Mouse (Mus musculus): ENCODE measurements around the gene Slit1. TPM values are rescaled to one million over a fixed set of nuclear protein-coding genes. Genes with fewer than 3 reads are reported as not detected.

The Slit1 gene
- polyA plus RNA-seq, 1 experiment = 0.34 TPM

DNA sequence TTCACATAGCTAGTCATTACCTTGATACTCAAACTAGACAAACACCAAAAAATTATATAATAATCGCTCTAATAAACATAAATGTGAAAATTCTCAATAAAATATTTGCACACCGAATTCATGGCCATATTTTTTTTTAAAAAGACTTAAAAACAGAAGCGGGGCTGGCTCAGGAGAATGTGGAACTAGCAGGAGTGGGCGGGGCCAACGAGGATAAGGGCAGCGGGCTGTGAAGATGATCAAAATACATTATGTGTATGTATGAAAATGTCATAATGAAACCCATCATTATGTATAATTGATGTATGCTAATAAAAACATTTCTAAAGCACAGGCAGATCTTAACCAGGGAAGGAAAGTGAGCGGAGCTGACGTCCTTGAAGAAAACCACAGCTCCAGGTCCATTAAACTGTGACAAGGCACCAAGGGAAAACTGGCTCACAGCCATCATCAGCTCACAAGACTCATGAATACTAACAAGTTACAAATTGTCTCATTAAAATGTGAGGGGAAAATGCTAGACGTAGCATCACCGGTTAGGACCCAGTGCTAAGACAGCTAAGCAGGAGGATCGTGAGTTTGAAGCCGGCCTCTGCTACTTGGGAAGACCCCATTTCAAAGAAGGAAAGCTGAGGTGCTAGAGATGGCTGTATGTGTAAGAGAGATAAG, 33.8 kb downstream of the Slit1 start:
- Histone ChIP-seq H3K4me3 (replicated peaks) (no peak overlapping the region), H3K9me3 (no peaks in the 10 kb centered on the region), H3K4me1 (peaks cover 3% of the 10 kb centered on the region; the same call in 1 of the 2 replicates), H3K36me3 (replicated peaks; ENCODE audit: low read length) (no peaks in the 10 kb centered on the region), H3K27me3 (replicated peaks) (peaks cover 66% of the 10 kb centered on the region)
- TF ChIP-seq GATA1 (IDR thresholded peaks at IDR 0.05; ENCODE audit: borderline replicate concordance, low read length) = no peak
- no peak for TF ChIP-seq FLI1 (IDR thresholded peaks at IDR 0.05; ENCODE audit: low read length)

DNA sequence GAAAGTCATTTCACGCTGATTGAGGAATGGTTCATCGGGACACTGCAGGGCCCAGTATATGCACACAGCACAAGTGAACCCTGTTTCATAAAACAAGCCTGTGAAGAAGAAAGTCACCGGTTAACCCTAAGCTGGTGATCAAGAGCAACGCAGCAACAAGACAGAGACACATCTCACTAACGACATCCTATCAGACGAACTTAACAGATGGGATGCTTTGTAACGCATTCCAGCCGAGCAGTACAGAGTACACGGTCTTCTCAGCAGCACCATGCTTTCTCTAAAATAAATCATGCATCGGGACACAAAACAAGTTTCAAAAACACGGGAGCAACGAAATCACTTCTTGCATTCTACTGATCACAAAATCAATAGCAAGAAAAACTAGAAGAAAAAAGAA, 35.6 kb downstream of the Slit1 start:
- TF ChIP-seq GATA1 (IDR thresholded peaks at IDR 0.05; ENCODE audit: borderline replicate concordance, low read length) (no peak), FLI1 (IDR thresholded peaks at IDR 0.05; ENCODE audit: low read length) (no peak)
- no peaks in the 10 kb centered on the region for H3K9me3 ChIP-seq
- no peak overlapping the region for H3K4me3 ChIP-seq (replicated peaks)
- H3K4me1 ChIP-seq = peaks cover 3% of the 10 kb centered on the region; the same call in 1 of the 2 replicates
- peaks cover 65% of the 10 kb centered on the region for H3K27me3 ChIP-seq (replicated peaks)
- no peaks in the 10 kb centered on the region for H3K36me3 ChIP-seq (replicated peaks; ENCODE audit: low read length)

DNA sequence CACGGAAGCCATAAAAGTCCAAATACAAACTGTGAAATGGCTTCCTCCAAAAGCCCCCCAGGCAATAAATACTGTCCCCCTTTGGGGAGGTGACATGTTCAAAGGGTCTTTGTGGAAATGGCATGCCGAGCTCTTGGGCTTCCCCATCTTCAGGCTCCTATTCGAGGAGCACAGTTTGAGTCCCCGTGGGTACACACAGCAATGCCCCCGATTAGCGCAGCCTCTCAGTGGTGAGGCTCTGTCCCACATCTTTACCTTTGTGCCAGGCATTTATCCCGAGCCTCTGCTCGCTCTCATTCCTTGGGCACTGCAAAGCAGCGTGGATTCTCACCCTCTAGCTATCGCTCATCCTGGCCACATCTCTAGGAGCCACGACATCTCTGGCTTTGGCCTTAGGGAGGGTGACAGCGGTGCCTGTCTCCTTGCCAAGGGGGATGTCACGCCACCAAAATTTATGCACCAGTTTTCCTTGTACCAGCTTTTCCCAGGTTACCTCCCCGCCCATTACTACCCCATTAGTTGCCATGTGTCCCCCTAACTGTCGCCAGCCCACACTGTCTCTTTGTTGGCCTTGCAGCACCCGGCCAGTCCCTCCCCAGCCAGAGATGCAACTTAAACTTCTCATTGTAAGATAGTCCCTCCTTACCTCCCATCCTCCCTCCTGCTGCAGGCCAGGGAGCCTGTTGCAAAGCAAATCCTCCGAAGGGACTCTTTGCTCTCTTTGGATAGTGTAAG, 37.2 kb downstream of the Slit1 start:
- Histone ChIP-seq H3K4me1 (peaks cover 3% of the 10 kb centered on the region; the same call in 1 of the 2 replicates), H3K4me3 (replicated peaks) (no peak overlapping the region)

DNA sequence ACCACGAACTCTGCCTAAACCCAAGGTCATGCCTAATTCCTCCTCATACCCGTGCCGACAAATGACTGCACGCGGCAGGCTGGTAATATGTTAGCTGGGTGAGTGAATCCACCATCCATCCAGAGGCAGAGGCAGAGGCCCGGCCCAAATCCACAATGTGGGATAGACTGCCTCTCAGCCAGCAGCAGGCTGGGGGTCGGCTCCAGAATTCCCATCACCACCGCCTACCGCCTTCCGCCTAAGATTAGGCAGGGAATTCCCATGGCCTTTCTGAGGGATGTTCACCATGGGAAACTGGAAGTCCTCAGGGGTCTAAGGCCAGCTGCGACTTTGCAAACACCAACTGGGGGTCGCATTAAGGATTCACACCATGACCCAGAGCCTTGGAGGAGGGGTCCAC, 38.0 kb downstream of the Slit1 start:
- Histone ChIP-seq H3K9me3 (no peaks in the 10 kb centered on the region), H3K27me3 (replicated peaks) (peaks cover 68% of the 10 kb centered on the region), H3K36me3 (replicated peaks; ENCODE audit: low read length) (no peaks in the 10 kb centered on the region), H3K4me3 (replicated peaks) (no peak overlapping the region), H3K4me1 (peaks cover 3% of the 10 kb centered on the region; the same call in 1 of the 2 replicates)
- TF ChIP-seq GATA1 (IDR thresholded peaks at IDR 0.05; ENCODE audit: borderline replicate concordance, low read length) = no peak
- no peak for TF ChIP-seq FLI1 (IDR thresholded peaks at IDR 0.05; ENCODE audit: low read length)

More for the DNA sequence above, 37.2 kb downstream of the Slit1 start:
- Histone ChIP-seq H3K9me3 (no peaks in the 10 kb centered on the region), H3K27me3 (replicated peaks) (peaks cover 63% of the 10 kb centered on the region), H3K36me3 (replicated peaks; ENCODE audit: low read length) (no peaks in the 10 kb centered on the region)
- TF ChIP-seq GATA1 (IDR thresholded peaks at IDR 0.05; ENCODE audit: borderline replicate concordance, low read length) = no peak
- no peak for TF ChIP-seq FLI1 (IDR thresholded peaks at IDR 0.05; ENCODE audit: low read length)

DNA sequence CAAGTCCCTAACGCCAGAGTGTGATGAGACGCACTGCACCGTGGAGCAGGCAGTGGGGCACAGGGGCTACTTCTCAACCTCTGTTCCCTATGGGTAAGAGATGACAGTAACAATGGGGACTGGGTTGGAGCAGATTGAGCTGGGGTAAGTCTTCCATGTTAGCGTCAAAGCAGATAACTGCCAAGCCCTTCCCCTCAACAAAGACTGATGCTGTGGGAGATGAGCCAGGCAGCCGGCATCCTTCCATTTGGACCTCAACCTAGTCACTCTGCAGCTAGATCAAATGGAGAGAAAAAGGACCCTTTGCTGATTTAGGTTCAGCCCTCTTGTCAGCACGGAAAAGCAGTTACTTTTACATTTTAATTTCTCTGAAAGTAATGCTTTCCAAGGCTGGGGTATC, 40.8 kb downstream of the Slit1 start:
- no peak overlapping the region for H3K4me3 ChIP-seq (replicated peaks)
- no peaks in the 10 kb centered on the region for H3K9me3 ChIP-seq
- H3K4me1 ChIP-seq = peaks cover 9% of the 10 kb centered on the region
- no peaks in the 10 kb centered on the region for H3K36me3 ChIP-seq (replicated peaks; ENCODE audit: low read length)
- no peak for TF ChIP-seq FLI1 (IDR thresholded peaks at IDR 0.05; ENCODE audit: low read length)
- no peak for TF ChIP-seq GATA1 (IDR thresholded peaks at IDR 0.05; ENCODE audit: borderline replicate concordance, low read length)
- peaks cover 78% of the 10 kb centered on the region for H3K27me3 ChIP-seq (replicated peaks)

DNA sequence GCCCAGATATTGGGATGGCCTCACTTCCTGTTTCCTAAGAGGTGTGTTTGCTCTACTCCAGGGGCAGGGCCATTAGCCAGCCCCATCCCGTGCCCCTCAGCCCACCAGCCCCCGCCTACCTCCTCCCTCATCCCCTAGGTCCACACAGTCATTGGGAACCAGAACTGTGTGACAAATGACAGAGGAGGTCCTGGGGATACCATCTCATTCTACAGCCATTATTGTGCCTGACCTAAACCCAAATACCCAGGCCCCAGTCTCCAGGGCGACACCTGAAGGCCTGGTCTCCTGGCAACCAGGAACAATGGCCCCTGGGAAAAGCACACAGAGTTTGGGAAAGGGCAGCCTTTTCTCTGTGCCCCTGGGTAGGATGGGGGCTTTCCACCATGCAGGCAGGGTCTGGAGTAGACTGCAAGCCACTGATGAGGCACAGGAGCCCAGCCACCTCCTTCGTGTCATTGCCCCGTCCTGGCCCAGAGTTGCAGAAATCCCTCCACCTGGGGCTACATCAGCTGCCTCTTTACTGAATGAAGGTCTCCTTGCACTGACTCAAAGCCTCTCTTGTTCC, 44.5 kb downstream of the Slit1 start:
- peaks cover 81% of the 10 kb centered on the region for H3K27me3 ChIP-seq (replicated peaks)

DNA sequence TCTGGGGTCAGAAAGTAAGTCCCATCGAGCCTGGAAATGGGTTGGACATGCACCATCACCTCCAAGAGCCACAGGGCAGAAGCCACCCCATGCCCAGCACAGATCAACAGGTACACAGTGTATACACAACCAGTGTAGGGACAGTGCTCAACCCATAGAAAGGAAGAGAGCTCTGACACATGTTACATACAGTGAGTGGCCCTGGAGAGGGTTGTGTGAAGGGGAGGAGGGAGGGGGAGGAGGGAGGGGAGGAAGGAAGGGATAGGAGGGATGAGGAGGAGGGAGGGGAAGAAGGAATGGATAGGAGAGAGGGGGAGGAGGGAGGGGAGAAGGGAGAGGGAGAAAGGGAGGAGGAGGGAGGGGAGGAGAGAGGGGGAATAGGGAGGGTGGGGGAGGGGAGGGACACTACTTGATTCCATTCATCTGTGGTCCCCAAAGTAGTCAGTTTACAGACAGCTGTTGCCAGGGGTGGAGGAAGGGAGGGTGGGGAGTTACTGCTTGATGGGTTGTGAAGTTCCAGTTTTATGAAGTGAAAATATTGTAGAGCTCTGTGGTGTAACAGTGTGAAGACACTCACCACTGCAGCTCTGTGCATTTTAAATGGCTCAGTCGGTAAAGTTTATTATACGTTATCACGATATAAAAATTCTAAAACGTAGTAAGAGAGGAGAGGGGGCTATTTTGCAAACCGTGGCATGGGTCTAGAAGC, 45.5 kb downstream of the Slit1 start:
- Histone ChIP-seq H3K27me3 (replicated peaks) (peaks cover 87% of the 10 kb centered on the region), H3K9me3 (no peaks in the 10 kb centered on the region), H3K4me3 (replicated peaks) (no peak overlapping the region), H3K36me3 (replicated peaks; ENCODE audit: low read length) (no peaks in the 10 kb centered on the region), H3K4me1 (peaks cover 40% of the 10 kb centered on the region)
- no peak for TF ChIP-seq FLI1 (IDR thresholded peaks at IDR 0.05; ENCODE audit: low read length)
- TF ChIP-seq GATA1 (IDR thresholded peaks at IDR 0.05; ENCODE audit: borderline replicate concordance, low read length) = no peak

More for the DNA sequence above, 44.5 kb downstream of the Slit1 start:
- H3K4me1 ChIP-seq = peaks cover 40% of the 10 kb centered on the region
- H3K36me3 ChIP-seq (replicated peaks; ENCODE audit: low read length) = no peaks in the 10 kb centered on the region
- TF ChIP-seq FLI1 (IDR thresholded peaks at IDR 0.05; ENCODE audit: low read length) (no peak), GATA1 (IDR thresholded peaks at IDR 0.05; ENCODE audit: borderline replicate concordance, low read length) (no peak)
- no peak overlapping the region for H3K4me3 ChIP-seq (replicated peaks)
- H3K9me3 ChIP-seq = no peaks in the 10 kb centered on the region

DNA sequence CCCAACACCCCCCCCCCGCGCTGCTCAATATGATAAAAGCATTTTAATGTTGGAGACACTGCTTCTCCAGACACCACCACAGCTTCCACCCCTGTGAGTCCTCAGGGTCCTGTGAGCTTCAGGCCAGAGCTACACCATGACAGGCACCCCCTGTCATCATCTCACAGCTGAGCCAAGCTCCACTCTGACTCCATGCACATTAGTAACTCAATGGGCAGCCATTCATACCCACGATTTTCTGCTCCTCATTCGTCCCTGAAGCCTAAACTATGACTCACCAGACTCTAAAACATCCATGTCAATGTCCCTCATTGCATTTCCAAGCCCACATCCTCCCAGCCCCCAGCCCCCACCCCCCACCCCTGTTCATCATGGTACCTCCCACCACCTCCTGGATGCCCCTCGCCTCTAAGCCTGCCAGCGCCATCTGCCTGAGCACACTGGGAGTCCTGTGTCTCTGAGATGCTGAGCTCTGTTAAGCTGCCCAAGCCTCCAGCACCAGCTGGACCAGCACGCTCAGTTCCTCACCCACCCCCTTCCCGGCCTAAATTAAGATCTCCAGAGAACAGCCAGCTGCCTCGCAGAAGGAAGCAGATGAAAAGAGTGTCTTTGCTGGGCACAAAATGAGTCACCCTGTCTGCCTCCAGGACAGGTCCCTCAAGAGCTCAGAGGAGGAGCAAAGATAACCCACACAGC, 46.2 kb downstream of the Slit1 start:
- H3K9me3 ChIP-seq = no peaks in the 10 kb centered on the region
- no peaks in the 10 kb centered on the region for H3K36me3 ChIP-seq (replicated peaks; ENCODE audit: low read length)
- peaks cover 40% of the 10 kb centered on the region for H3K4me1 ChIP-seq
- no peak for TF ChIP-seq GATA1 (IDR thresholded peaks at IDR 0.05; ENCODE audit: borderline replicate concordance, low read length)
- TF ChIP-seq FLI1 (IDR thresholded peaks at IDR 0.05; ENCODE audit: low read length) = no peak
- no peak overlapping the region for H3K4me3 ChIP-seq (replicated peaks)
- peaks cover 88% of the 10 kb centered on the region for H3K27me3 ChIP-seq (replicated peaks)

DNA sequence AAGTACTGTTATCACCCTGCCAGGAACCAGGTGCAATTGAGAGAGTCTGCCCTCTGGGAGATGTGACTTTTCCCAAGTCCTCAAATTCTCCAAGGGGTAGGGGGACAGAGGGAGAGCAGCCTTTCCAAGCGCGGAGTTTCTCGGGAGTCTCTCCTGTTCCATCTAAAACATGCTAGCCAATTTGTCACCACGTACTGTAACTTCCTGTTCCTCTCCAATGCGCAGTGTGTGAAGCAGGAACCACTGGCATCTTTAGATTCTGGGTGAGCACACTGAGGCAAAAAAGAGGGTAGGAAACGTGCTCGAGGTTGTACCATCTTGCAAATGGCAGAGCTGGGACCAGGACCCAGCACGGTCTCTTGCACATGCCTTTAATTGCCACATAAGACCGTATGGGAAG, 47.0 kb downstream of the Slit1 start:
- Histone ChIP-seq H3K4me1 (peaks cover 43% of the 10 kb centered on the region), H3K36me3 (replicated peaks; ENCODE audit: low read length) (no peaks in the 10 kb centered on the region), H3K9me3 (no peaks in the 10 kb centered on the region), H3K27me3 (replicated peaks) (peaks cover 87% of the 10 kb centered on the region), H3K4me3 (replicated peaks) (no peak overlapping the region)
- TF ChIP-seq FLI1 (IDR thresholded peaks at IDR 0.05; ENCODE audit: low read length) (no peak), GATA1 (IDR thresholded peaks at IDR 0.05; ENCODE audit: borderline replicate concordance, low read length) (no peak)

All from megakaryocyte, embryonic 14.5 days (primary cell).